Mouse (Mus musculus): ENCODE measurements at regions not wholly inside any gene's neighbourhood (a gene's known extent, or its start where the extent isn't known, plus 50 kb on each side); places are given as distances from the start of the nearest gene placed in this dataset.

DNA sequence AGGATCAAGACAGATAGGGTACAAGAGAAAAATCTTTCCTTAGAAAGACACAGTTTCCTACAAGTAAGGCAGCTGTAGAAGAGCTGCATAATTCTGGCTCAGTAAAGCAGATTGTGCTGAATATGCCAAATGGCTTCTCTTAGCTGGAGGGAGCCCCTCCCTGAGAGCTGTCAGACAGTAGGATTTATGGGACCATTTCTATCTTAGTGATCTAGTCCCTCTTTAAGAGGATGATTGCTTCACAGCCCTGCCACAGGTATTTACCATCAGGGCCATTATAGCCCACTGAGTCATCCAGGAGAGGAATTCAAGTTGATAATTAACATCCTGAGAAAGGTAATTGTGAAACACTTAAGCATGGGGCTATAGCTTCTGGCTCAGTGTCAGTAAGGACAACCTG is 101.5 kb upstream of the Cypt1 start:
- Histone ChIP-seq H3K9ac (replicated peaks; ENCODE audit: low read depth, low read length) (no peak overlapping the region), H3K36me3 (ENCODE audit: control insufficient read depth, insufficient read depth) (no peaks in the 10 kb centered on the region), H3K4me1 (replicated peaks; ENCODE audit: control insufficient read depth, insufficient read depth, low read length) (no peaks in the 10 kb centered on the region), H3K27me3 (replicated peaks; ENCODE audit: control insufficient read depth, insufficient read depth, low read length) (no peaks in the 10 kb centered on the region), H3K4me2 (ENCODE audit: low read length) (no peak overlapping the region), H3K27ac (ENCODE audit: low read length) (no peak overlapping the region), H3K9me3 (ENCODE audit: control insufficient read depth, low read length) (no peaks in the 10 kb centered on the region), H3K4me3 (replicated peaks; ENCODE audit: low read length) (no peak overlapping the region)
- ATAC-seq: no peak

- Histone ChIP-seq H3K27me3 (replicated peaks; ENCODE audit: control insufficient read depth, insufficient read depth, low read length) (no peaks in the 10 kb centered on the region), H3K27ac (ENCODE audit: low read length) (no peak overlapping the region), H3K4me1 (replicated peaks; ENCODE audit: control insufficient read depth, insufficient read depth, low read length) (no peaks in the 10 kb centered on the region), H3K4me3 (replicated peaks; ENCODE audit: low read length) (no peak overlapping the region), H3K9me3 (ENCODE audit: control insufficient read depth, low read length) (no peaks in the 10 kb centered on the region), H3K4me2 (ENCODE audit: low read length) (no peak overlapping the region), H3K36me3 (ENCODE audit: control insufficient read depth, insufficient read depth) (no peaks in the 10 kb centered on the region), H3K9ac (replicated peaks; ENCODE audit: low read depth, low read length) (no peak overlapping the region)
- ATAC-seq: no peak
These were observed 101.0 kb upstream of the Cypt1 start for GRCm38 (mm10) chrX:16421663-16422062.

GRCm38 (mm10) chrX:16438088-16438487 is 84.6 kb upstream of the Cypt1 start:
- H3K27ac ChIP-seq (ENCODE audit: low read length): no peak overlapping the region

GRCm38 (mm10) chrX:16450496-16451078 is 72.1 kb upstream of the Cypt1 start:
- 0% methylated on average over 2 of the region's 2 CpGs for WGBS
- H3K4me3 ChIP-seq (replicated peaks; ENCODE audit: low read length): no peak overlapping the region
- peak; percentile 83 for ATAC-seq
- H3K27me3 ChIP-seq (replicated peaks; ENCODE audit: control insufficient read depth, insufficient read depth, low read length): no peaks in the 10 kb centered on the region
- no peak overlapping the region for H3K4me2 ChIP-seq (ENCODE audit: low read length)
- H3K9ac ChIP-seq (replicated peaks; ENCODE audit: low read depth, low read length): no peak overlapping the region
- H3K4me1 ChIP-seq (replicated peaks; ENCODE audit: control insufficient read depth, insufficient read depth, low read length): no peaks in the 10 kb centered on the region
- H3K27ac ChIP-seq (ENCODE audit: low read length): no peak overlapping the region
- no peaks in the 10 kb centered on the region for H3K36me3 ChIP-seq (ENCODE audit: control insufficient read depth, insufficient read depth)
- H3K9me3 ChIP-seq (ENCODE audit: control insufficient read depth, low read length): no peaks in the 10 kb centered on the region

More at GRCm38 (mm10) chrX:16438088-16438487, 84.6 kb upstream of the Cypt1 start:
- 89% methylated on average over 1 of the region's 1 CpGs for WGBS
- no peak overlapping the region for H3K4me3 ChIP-seq (replicated peaks; ENCODE audit: low read length)
- H3K9me3 ChIP-seq (ENCODE audit: control insufficient read depth, low read length): no peaks in the 10 kb centered on the region
- no peaks in the 10 kb centered on the region for H3K4me1 ChIP-seq (replicated peaks; ENCODE audit: control insufficient read depth, insufficient read depth, low read length)
- H3K36me3 ChIP-seq (ENCODE audit: control insufficient read depth, insufficient read depth): no peaks in the 10 kb centered on the region
- no peak overlapping the region for H3K4me2 ChIP-seq (ENCODE audit: low read length)
- ATAC-seq: no peak
- no peak overlapping the region for H3K9ac ChIP-seq (replicated peaks; ENCODE audit: low read depth, low read length)
- no peaks in the 10 kb centered on the region for H3K27me3 ChIP-seq (replicated peaks; ENCODE audit: control insufficient read depth, insufficient read depth, low read length)
